Mouse (Mus musculus): ENCODE measurements at regions not wholly inside any gene's neighbourhood (a gene's known extent, or its start where the extent isn't known, plus 50 kb on each side); places are given as distances from the start of the nearest gene placed in this dataset.
"Not testable (repeated sequence)": the region's sequence is repeated elsewhere in the genome, so short reads cannot be mapped to it uniquely, and the experiment has no call there.

DNA sequence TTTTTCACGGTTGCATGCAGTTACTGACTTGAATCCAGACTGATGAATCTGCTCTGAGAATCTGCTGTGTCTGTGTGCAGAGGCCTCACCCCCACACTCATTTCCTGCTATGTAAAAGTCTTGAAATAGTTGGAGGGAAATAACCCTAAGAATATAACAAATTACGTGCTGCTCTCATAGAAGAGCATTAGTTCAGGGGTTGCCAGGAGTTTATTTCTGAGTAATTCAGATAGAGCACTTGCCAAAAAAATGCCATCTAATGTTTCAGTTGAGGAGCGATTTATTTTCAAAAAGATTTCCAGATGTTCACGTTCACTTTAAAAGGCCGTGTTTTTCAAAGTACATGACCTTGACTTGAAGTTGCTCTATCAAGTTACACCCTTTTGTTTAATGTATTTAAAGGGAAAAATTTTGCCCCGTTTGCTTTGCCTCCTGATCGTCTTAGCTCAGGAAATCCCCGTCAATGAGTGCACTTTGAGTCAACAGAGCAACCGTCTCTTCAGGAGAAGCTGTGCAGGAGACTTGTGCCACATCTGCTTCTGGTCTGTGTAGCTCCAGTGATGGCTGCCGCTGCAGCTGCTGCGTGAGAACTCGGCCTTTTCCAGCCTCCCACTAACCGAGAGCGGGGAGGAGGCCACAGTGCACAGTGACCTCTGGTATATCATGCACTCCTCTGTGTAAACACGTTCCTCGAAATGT is 50.9 kb upstream of the Sec61g start:
- peak; percentile 37; the same call in 1 of the 2 replicates for ATAC-seq (replicated peaks; ENCODE audit: poor library complexity)

DNA sequence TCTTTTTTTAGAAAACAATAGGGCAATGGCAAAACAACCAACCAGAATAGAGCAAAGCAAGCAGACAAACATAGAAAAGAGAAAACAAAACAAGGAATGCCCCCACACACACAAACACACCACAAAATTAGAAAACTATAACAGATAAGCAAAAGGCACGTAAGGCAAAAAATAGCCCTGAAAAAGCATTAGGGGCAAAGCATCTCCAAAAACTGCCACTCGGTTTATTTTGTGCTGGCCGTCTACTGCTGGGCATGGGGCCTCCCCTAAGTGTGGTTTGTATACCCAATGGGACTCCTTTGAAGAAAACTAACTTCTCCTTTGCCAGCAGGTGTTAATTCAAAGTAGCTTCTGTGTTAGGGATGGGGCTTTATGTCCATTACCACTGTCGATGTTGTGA is 53.4 kb upstream of the Sec61g start:
- ATAC-seq (replicated peaks; ENCODE audit: poor library complexity), result no peak

DNA sequence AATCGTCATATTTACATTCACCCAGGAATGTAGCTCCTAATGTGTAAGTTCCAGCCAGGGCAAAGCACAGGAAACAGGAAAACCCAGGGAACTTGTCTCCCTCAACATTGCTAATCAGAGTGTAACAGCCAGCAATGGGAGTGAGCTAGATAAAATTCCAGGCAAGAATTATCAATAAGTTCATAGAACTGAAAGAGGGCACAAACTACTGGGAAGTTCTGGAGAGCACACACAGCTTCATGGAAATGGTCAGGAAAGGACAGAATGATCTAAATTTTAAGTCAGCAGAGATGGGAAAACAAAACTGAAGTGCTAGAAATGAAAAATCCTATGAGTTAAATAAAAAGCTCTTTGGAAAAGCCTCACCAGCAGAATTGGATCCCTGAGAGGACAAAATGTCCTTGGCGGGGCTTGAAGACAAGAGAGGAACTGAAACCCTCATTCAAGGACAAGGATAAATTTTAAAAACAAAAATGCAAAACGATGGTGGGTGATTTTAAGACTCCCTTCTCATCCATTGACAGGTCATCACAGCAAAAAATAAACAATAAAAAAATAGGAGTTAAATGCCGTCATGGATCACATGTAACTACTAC is 80.9 kb upstream of the Sec61g start:
- ATAC-seq (replicated peaks; ENCODE audit: poor library complexity), result no peak

DNA sequence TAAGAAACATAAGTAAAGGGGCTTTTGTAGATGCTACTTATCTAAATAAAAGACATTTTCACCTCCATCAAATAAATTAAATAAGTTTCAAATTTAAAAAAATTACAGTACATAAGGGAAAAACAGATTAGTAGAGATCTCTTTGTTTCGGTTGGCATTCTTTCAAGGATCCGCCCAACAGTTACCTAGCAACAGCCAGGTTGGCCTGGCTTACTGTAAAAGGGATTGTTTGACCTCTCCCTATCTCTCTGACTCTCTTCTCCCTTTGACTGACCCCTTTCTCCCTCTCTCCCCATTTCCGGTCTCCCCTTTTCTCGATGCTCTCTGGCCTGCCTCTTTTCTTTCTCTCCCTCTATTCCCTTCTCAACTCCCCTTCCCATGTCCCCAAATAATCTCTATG is 82.3 kb upstream of the Sec61g start:
- no peak for ATAC-seq (replicated peaks; ENCODE audit: poor library complexity)

DNA sequence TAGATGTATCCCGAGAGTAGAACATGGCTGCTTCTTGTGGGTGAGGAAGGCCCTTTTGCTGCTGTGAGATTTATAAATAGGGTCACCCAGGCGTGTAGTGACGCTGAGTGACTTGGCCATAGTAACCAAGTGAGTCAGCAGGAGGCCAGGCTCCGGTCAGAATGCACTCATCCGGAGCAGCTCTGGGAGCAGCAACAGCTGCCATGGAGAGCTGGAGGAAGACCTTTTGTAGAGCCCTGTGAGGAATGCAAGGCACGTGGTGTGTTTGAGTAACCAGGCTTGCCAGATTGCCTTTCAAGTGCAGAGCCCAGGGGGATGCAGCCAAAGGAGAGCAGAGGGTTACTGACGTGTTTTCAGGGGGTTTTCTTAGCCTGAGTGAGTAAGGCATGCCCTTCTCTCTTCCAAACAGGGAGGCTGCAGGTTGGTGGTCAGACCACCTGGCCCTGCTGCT is 83.2 kb upstream of the Sec61g start:
- ATAC-seq (replicated peaks; ENCODE audit: poor library complexity), result no peak

DNA sequence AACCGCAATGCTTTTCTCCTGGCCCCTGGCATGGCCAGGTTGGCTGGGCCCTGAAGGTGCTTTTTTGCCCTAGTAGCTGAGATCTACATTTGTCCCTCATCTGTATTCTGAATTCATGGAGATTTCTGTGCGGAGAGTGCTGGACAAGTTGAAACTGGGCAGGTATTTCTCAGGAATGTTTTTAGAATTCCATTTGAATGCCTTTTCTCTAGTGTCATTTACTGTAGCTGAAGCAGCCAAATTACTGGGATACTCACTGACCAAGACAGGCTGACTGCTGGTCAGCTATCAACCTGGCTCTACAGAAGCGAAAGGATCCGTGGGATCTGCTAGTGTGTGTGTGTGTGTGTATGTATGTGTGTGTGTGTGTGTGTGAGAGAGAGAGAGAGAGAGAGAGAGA is 83.7 kb upstream of the Sec61g start:
- ATAC-seq (replicated peaks; ENCODE audit: poor library complexity), result no peak

DNA sequence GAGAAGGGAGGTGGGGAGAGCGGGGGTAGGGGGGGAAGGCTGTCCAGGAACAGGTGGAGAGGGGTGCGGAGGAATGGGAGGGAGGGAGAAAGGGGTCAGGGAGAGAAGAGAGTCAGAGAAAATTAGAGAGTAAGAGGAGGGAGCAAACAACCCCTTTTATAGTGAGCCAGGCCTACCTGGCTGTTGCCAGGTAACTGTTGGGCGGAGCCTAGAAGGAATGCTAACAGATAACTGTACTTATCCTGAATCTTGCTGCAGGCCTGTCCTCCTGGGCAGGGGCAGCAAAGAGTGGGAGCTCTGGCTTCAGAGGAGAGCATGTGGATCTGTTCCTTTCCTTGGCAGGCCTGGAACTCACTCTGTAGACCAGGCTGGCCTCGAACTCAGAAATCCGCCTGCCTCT is 84.5 kb upstream of the Sec61g start:
- ATAC-seq (replicated peaks; ENCODE audit: poor library complexity), result no peak

DNA sequence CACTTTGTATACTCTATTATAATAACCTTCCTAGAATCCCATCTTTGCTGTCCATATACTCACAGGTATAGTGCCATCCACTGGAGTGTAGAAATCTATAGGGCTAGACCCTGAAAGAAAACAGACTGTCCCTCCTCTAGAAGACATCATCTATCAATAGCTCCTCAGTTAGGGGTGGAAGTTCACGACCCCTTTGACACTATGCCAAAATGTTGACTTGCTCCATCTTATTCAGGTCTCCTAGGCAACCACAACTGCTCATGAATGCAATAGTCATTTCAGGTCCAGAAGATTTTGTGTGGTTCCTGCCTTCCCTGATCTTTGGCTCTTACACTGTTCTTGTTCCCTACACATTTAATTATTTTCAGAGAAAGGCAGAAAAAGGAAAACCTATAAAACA is 86.5 kb upstream of the Sec61g start:
- no peak for ATAC-seq (replicated peaks; ENCODE audit: poor library complexity)

DNA sequence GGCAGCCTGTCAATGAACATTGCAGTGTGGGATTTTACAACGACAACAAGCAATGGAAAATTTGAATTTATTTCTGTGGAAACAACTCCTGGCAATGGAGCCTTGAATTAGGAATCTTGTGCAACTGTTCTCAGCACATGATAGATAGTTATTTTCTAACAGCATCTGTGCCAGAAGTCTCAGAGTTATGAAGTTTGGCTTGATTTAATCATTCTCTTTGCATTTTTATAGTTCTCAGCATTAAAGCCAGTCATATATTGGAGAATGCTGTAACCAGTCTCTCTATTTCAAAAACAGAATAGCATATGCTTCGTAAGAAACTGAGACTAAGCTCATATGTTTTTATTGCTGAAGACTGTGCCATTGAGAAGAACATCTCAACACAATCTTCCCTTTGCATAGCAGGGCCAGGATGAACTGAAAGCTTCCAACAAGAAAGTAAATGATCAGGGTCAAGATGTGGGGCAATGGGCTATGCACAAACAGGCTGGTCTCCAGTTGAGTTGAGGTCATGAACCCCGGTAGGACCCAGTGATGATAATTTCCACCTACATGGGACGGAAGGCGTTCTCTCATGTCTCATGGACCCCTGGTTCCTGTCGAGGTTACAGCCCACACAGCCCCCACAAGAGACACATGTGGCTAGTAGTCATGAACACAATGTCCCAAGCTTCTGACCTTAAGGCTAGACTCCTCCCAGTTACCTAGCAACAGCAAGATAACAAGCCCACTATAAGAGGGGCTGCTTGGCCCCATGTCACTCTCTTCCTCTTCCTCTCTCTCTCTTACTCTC is 89.0 kb upstream of the Sec61g start:
- ATAC-seq (replicated peaks; ENCODE audit: poor library complexity), result no peak

DNA sequence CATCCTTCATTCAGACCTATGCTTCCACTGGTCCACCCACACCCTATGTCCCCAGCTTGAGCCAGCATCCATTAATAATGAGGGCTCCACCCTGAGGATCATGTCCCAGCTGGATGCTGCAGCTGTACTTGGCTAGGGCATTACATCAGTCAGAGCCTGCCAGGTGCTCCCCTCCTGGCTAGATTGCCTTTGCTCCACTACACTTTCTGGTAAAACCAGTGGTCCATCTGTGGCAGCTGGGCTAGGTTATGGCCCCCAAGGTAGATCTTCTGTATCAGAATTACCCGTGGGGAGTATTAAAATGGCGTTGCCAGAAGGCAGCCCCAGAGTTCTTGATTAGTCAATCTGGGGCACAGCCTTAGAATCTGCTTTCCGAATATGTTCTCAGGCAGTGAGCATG is 94.7 kb upstream of the Sec61g start:
- no peak for ATAC-seq (replicated peaks; ENCODE audit: poor library complexity)

DNA sequence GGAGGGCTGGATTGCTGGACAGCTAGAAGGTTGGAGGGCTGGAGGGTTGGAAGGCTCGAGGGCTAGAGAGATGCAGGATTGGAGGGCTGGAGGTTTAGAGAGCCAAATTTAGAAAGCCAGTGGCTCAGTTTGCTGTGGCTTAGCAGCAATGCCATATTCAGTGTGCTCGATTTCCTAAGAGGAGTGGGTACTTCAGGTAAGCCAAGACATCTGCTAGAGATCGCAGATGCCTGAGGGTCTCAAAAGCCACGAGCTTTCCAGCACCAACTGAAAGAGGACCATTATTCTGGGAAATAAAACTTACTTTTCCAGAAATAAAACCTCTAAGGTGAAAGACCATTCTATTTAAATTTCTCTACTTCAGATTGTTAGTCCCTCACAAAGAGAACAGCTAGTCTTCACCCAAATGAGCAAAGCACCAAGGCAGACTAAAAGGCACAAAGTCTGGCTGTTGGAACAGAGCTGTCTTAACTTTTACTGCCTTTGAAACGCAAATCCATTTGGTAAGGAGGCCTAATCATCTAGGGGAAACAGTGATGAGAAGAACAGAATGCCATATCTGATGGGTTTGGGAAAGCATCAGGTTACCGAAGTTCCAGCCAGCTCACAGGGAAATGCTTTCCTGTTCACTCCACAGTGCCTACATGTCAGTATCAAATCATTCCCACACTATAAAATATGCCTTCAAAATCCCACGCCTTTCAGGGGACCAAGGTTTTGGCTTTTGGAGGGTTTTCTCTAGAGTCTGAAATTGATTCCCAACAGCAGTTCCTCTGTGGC is 98.3 kb upstream of the Sec61g start:
- no peak for ATAC-seq (replicated peaks; ENCODE audit: poor library complexity)

DNA sequence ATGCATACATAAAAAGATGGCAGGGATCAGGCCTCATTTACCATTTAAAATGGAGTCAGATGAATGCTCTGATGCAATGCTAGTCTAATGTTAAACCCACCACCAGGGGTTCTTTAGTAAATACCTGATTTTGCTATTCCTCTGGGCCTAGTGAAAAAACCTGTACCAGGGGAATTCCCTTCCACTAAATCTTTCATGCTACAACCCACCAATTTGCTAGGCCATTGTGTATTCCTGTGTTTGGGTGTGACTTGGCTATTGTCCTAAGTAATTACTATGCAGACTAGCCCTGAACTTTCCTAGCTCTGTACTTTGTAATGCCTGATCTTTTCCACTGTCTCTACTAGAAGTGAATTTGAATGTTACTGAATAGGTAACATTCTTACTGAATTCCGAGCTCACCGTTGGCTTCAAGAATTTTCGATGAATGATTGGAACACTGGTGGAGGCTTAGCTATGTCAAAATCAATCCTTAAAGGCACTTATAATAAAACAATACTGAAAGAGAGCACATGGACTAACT is 99.7 kb upstream of the Sec61g start:
- ATAC-seq (replicated peaks; ENCODE audit: poor library complexity), result not testable (repeated sequence)

DNA sequence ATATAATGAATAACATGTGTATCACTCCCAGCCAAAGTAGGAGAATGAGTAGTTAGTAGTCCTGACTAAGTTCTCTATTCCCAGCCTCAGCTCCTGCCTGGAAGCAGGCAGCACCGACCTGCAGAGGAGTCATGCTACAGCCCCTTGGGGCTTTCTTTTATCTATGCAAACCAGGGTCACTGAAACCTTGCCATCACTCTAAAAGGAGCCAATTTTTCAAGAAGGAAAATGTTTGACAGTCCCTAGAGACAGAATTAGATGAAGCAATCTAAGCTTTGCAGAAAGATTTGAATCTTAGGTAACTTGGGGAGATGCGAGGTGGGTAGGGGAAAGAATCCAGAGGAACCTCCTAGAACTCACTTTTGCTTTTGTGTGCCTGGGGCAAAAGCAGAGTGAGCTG is 103.5 kb upstream of the Sec61g start:
- no peak for ATAC-seq (replicated peaks; ENCODE audit: poor library complexity)

DNA sequence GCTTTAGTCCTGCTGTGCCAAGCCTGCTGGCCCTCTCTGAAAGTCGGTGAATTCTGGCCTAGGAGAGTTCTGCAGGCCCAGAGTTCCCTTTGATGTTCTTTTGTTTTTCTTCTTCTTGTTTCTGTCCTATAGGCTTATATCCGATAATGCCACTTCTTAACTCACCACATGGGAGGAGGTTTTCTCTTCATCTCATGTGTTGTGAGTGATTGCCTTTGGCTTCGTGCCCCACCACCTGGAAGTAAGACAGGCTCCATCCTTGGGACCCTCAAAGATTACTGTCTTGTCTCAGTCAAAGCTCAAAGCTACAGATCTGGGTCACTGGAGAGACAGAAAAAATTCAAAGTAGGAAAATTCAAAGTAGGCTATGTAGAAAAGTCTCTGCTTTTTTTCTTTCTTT is 104.2 kb upstream of the Sec61g start:
- no peak for ATAC-seq (replicated peaks; ENCODE audit: poor library complexity)

DNA sequence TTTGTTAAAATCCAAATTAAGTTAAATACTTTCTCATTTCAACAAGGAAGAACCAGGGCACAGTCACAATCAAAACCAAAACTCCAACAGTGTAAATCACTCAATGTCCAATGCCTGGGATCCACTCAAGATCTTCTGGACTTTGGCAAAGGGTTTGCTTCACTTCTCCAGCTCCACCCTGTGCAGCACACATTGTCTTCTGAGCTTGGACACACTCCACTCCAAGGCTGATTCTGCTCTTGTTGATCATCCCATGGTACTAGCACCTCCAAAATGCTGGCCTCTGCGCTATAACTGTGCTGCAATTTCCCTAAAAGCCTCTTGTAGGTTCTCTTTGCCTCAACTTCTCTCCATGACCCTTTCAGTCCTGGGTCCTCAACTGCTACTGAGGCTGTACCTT is 111.5 kb upstream of the Sec61g start:
- ATAC-seq (replicated peaks; ENCODE audit: poor library complexity), result no peak

DNA sequence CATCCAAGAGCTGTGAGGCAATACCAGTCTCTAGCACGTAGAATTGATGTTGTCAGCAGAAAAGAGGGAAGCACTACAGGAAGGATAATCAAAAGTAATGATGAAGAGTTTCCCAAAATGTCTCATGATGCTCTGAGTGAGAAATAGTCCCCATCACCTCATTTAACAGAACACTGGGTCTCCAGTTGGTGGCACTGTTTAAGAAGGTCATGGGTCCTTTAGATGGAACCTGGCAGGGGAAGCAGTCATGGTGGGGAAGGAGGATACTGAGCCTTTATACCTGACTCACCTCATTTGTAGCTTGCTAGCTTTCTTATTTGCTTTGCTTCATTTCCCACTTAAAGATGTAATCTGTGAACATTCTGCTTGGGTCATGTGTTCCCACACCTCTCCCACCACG is 115.4 kb upstream of the Sec61g start:
- peak; percentile 63 for ATAC-seq (replicated peaks; ENCODE audit: poor library complexity)

DNA sequence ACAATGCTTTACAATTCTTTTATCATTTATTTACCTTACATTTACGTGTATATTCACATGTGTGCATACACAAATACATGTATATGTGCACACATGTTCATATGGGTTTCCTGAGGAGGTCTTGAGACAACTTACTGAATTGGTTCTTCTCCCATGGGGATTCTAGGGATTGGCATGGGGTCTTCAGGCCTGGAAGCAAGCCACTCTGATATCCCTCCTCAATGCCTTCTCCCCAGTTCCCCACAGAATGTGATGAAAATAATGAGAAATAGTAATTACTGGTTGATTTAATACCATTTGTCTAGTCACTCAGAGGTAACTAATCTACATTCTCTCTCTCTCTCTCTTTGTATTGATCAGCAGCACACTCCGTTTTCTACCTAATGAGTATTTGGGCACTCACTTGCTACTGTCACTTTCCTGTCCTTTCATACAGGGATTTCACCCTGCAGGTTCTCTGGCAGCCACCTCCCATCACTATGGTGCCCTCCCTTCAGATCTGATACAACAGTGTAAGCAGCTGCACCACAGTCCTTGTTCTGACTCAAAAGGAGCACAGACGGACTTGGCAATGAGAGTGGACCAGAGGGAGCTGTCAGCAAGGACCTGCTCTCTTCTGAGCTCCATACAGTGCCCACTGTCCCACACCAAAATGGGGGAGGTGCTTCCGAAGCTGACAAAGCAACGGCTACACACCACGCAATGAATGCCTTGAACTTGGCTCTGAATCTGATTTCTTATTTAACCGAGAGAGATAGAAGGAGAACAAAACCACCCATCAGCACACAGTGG is 119.2 kb upstream of the Sec61g start:
- no peak for ATAC-seq (replicated peaks; ENCODE audit: poor library complexity)

DNA sequence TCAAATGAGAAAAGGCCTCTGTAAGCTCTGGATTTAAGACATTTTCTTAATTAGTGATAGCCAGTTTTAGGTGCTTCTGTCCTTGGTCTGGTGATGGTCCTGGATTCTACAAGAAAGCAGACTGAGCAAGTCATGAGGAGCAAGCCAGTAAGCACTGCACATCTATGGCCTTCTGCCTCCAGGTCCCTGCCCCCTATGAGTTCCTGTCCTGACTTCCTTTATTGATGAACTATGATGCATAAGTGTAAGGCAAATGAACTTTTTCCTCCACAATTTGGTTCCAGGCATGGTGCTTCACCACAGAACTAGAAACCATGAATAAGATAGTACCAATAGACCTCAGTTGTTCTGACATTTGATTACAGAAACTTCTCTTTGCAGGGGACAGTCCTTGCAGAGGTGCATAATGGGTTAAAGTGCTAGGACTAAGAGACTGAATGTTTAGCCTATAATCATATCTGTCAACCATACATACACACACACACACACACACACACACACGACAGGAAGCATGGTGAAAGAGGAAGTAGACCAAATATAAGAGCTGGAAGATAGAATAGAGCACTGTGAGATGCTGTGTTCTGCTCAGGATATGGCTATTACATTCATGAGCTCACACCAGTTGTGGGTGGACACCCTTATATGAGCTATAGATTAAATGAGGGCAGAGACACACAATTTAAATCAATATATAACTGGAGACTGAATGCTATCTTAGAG is 121.3 kb upstream of the Sec61g start:
- peak; percentile 95 for ATAC-seq (replicated peaks; ENCODE audit: poor library complexity)

DNA sequence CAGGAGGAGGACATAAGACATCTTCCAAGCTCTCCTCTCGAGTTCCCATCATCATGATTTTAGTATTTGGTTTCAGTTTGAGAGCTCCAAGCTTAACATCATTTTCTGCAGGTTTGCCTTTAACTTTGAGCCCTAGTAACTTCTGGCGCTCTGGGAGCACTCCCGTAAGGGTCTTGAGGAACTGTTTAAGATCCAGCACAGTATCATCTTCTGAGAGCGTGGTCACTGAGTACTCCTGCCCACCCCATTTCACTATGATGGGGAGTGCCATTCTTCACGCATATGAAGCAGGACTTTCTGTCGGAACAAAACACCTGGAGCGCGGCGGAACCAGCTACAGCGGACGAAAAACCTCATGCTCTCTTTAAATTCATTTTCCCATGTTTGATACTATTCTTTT is 116.2 kb upstream of the Egfr start:
- ATAC-seq (replicated peaks; ENCODE audit: poor library complexity), result not testable (repeated sequence)

DNA sequence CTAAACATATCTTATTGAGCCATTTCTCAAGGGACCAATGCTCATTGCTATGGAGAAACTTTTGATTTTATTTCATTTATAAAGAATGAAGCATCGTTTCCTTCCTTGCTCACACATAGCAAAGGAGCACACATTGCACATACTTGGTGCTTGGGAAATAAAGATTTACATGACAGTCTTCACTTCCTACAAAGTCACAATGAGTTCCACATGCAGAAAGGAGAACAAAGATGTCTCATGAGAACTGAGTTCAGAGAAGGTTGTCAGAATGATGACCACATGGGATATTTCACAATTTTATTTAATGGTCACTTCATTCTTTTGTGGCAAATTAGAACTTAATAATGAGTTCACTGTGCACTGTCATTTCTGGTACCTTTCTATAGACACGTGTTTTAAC is 114.3 kb upstream of the Egfr start:
- ATAC-seq (replicated peaks; ENCODE audit: poor library complexity), result peak; percentile 98

Measured in megakaryocyte progenitor cell, adult 5-6 weeks (primary cell).